33 mouse cellular contexts compared by ENCODE assay signal in the genomic region with DNA sequence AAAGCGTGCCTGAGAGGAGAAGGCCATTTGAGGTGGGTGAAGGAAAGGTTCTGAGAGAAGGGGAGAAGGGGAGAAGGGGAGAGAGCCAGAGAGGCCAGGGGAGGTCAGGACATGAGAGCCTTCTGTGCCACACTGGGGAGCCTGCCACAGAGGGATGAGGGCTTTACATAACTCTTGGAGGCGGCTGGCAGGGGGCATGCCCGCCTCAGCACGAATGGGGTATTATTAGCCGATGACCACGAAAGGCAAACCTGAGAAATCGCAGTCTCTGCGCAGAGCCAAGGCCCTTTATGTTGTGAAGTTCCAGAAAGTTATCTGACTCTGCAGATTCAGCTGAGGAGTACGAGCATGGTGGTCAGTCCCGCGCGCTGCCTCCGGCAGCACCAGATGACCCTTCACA. TPM values are rescaled to one million over a fixed set of nuclear protein-coding genes. Genes with fewer than 3 reads are reported as not detected.
DNase-seq lines count a peak whose midpoint lies in the region; TF ChIP-seq lines count a peak whose summit lies in the region.
"Had no signal": no experiment of that assay in that cellular context is flagged by ENCODE, and none has a peak within 500 bp of the region (broad histone marks: within the 10 kb centered on the region; RNA-seq: fewer than 3 reads in every experiment).

No protein-coding gene starts in this region.

- intact Hi-C loops in gastrocnemius, adult 2 months (cut with DNase I), result no loop called here
- intact Hi-C loops in gastrocnemius, postnatal 36 days (cut with DNase I), result no loop called here
- intact Hi-C loops in heart, adult 2 months (cut with DNase I), result no loop called here
- intact Hi-C loops in gastrocnemius, postnatal 14 days (cut with DNase I; ENCODE audit: low total_unique reads), result no loop called here

- no peaks in the 10 kb centered on the region for H3K4me1 ChIP-seq in heart, adult 2 months (ENCODE audit: control insufficient read depth, insufficient read depth, low read length)
- H3K4me1 ChIP-seq in heart, embryonic 10.5 days, result peaks cover 4% of the 10 kb centered on the region
- H3K4me1 ChIP-seq: embryonic facial prominence, embryonic 12.5 days; embryonic facial prominence, embryonic 15.5 days had no signal

- no peak for TF ChIP-seq POLR2A in heart, adult 2 months (IDR thresholded peaks at IDR 0.05; ENCODE audit: insufficient read depth, low read depth, low read length)

- DNase-seq in gastrocnemius, adult 2 months, result peak; percentile 72
- DNase-seq in gastrocnemius, postnatal 36 days, result no peak
- DNase-seq in heart, adult 2 months, result peak in 1 of 2 experiments; percentile 26
- DNase-seq in heart, embryonic 10.5 days (ENCODE audit: low spot score), result no peak
- DNase-seq in gastrocnemius, postnatal 14 days, result peak; percentile 22
- DNase-seq in skeletal muscle tissue, adult 2 months (ENCODE audit: low read depth, low spot score), result peak; percentile 77
- DNase-seq in left cerebral cortex, adult 9 months (ENCODE audit: low spot score in 2 of 2), result no peak
- DNase-seq: adrenal gland, postnatal 10 days; adrenal gland, postnatal 36 days; B cell, adult 2 months; cerebellum, adult 11 months; cerebellum, adult 2 months; cerebellum, adult 9-11 months; cerebellum, postnatal 25 days; forebrain, postnatal 0 days; heart, postnatal 36 days; kidney, adult 18-20 months had no signal

- 81% methylated on average over 13 of the region's 13 CpGs for WGBS in heart, adult 2 months
- 86% methylated on average over 13 of the region's 13 CpGs for WGBS in heart, embryonic 10.5 days

- H3K79me2 ChIP-seq in heart, adult 2 months (replicated peaks; ENCODE audit: control insufficient read depth, insufficient read depth, low read length), result no peaks in the 10 kb centered on the region

- H3K4me3 ChIP-seq in gastrocnemius, adult 2 months, result peak overlapping the region; percentile 44
- no peak overlapping the region for H3K4me3 ChIP-seq in heart, adult 2 months
- H3K4me3 ChIP-seq in heart, embryonic 10.5 days, result no peak overlapping the region
- H3K4me3 ChIP-seq: embryonic facial prominence, embryonic 12.5 days; embryonic facial prominence, embryonic 15.5 days; heart, embryonic 13.5 days had no signal

- no peaks in the 10 kb centered on the region for H3K36me3 ChIP-seq in heart, adult 2 months (ENCODE audit: control insufficient read depth, insufficient read depth, low read length)
- H3K36me3 ChIP-seq in heart, embryonic 10.5 days, result no peaks in the 10 kb centered on the region
- H3K36me3 ChIP-seq: embryonic facial prominence, embryonic 12.5 days; embryonic facial prominence, embryonic 15.5 days; G1E; heart, embryonic 13.5 days had no signal

- no peaks in the 10 kb centered on the region for H3K9me3 ChIP-seq in heart, embryonic 10.5 days
- H3K9me3 ChIP-seq: embryonic facial prominence, embryonic 12.5 days; embryonic facial prominence, embryonic 15.5 days; G1E; heart, embryonic 13.5 days had no signal

- no peaks in the 10 kb centered on the region for H3K27me3 ChIP-seq in heart, adult 2 months (ENCODE audit: control insufficient read depth, insufficient read depth, low read length)
- H3K27me3 ChIP-seq in heart, embryonic 10.5 days (ENCODE audit: insufficient read depth, poor library complexity, severe bottlenecking), result no peaks in the 10 kb centered on the region
- H3K27me3 ChIP-seq: embryonic facial prominence, embryonic 12.5 days; embryonic facial prominence, embryonic 15.5 days; heart, embryonic 13.5 days had no signal

- TF ChIP-seq CTCF in gastrocnemius, adult 2 months (IDR thresholded peaks at IDR 0.05), result no peak
- no peak for TF ChIP-seq CTCF in heart, adult 2 months (IDR thresholded peaks at IDR 0.05)

- 0 out of 2 replicates have a peak, but pooled peaks have one; percentile 36 for TF ChIP-seq EP300 in heart, adult 2 months (IDR thresholded peaks at IDR 0.05; ENCODE audit: insufficient read depth, low read depth, low read length)

- H3K9ac ChIP-seq in heart, adult 2 months (ENCODE audit: low read depth, low read length), result no peak overlapping the region
- H3K9ac ChIP-seq: embryonic facial prominence, embryonic 12.5 days; embryonic facial prominence, embryonic 15.5 days; forebrain, postnatal 0 days; heart, embryonic 13.5 days; hindbrain, embryonic 14.5 days had no signal

- peak overlapping the region; percentile 84 for H3K27ac ChIP-seq in gastrocnemius, adult 2 months
- H3K27ac ChIP-seq in heart, adult 2 months, result no peak overlapping the region
- H3K27ac ChIP-seq in heart, embryonic 10.5 days, result no peak overlapping the region
- H3K27ac ChIP-seq: embryonic facial prominence, embryonic 12.5 days; embryonic facial prominence, embryonic 15.5 days; heart, embryonic 13.5 days; hindbrain, embryonic 14.5 days; hindbrain, postnatal 0 days had no signal

RNA-seq across cellular contexts. Expression of a gene that starts 5.4 kb away (rescaled TPM):
- total RNA-seq in gastrocnemius, adult 2 months (2021), result 1 to 10 TPM; 2.3 to 3.5 TPM
- 1 to 10 TPM; 5.0 to 9.3 TPM for total RNA-seq in gastrocnemius, postnatal 36 days (2021)
- total RNA-seq in heart, adult 2 months (2021), result under 1 TPM; 0.37 to 0.57 TPM
- 0.26 and 0.39 TPM in 2 replicates for polyA plus RNA-seq in heart, adult 2 months (2012; rRNA removed)
- polyA plus RNA-seq in heart, embryonic 10.5 days (2016; fragmentation: Nextera tagmentation; extraction: Ambion mirVana), result 0.24 and 0.30 TPM in 2 replicates
- total RNA-seq in gastrocnemius, postnatal 14 days (2021), result 1 to 10 TPM; 4.5 to 5.6 TPM
- total RNA-seq: adrenal gland, adult 18-20 months; adrenal gland, postnatal 36 days; CH12.LX; common myeloid progenitor, adult 5-6 weeks; forebrain, postnatal 0 days; granulocyte monocyte progenitor cell, adult 5-6 weeks; hindbrain, postnatal 0 days had no signal
- polyA plus RNA-seq: cerebellum, adult 2 months; forebrain, embryonic 11.5 days; forebrain, embryonic 14.5 days; forebrain, postnatal 0 days; frontal cortex, adult 2 months; G1E; heart, embryonic 13.5 days; hindbrain, embryonic 14.5 days; hindbrain, postnatal 0 days; inflammation-experienced regulatory T-cells, adult 6 months; intestine, embryonic 16.5 days; Patski had no signal

Comparison
In these comparisons a context has a peak if more than half of its experiments do, and no peak if none do; other contexts are left out.
1. DNase-seq: peak in gastrocnemius, adult 2 months (single experiment), gastrocnemius, postnatal 14 days (single experiment) and skeletal muscle tissue, adult 2 months (single experiment); none in gastrocnemius, postnatal 36 days (0 of 2), heart, embryonic 10.5 days (single experiment) and left cerebral cortex, adult 9 months (0 of 2).